Mouse (Mus musculus) neural tube, embryonic 11.5 days (tissue): ENCODE data around the gene Disp1. TPM values are rescaled to one million over a fixed set of nuclear protein-coding genes. Genes with fewer than 3 reads are reported as not detected.

Experiments
- ATAC-seq: fragments of 200-750 bp; cut with Nextera tagmentation; 2 replicates; pipeline ENCODE4 v1.8.0; 2017; ENCODE audit warnings: moderate number of reproducible peaks, mild to moderate bottlenecking, moderate TSS enrichment, moderate library complexity; ENCODE audit not compliant: insufficient read depth, low FRiP score, low TSS enrichment
- DNase-seq: peaks from one replicate; pipeline ENCODE4 v3.0.0-alpha.2; 2015; ENCODE audit warnings: low spot score
- H3K27ac ChIP-seq: fragments of 300-500 bp; sonication (generic); 2 replicates; pipeline ENCODE4 v1.5.1; 2014; ENCODE audit warnings: low read depth, mild to moderate bottlenecking, low read length
- H3K27me3 ChIP-seq: fragments of 300-500 bp; sonication (generic); 2 replicates; pipeline ENCODE4 v1.6.1; 2014; ENCODE audit warnings: mild to moderate bottlenecking, low read length, mixed read lengths; ENCODE audit not compliant: control insufficient read depth, insufficient read depth
- H3K36me3 ChIP-seq: fragments of 300-500 bp; sonication (generic); 2 replicates; pipeline ENCODE4 v1.6.1; 2014; ENCODE audit warnings: mild to moderate bottlenecking, low read length, moderate library complexity, mixed read lengths; ENCODE audit not compliant: control insufficient read depth, insufficient read depth
- H3K4me1 ChIP-seq: fragments of 300-500 bp; sonication (generic); 2 replicates; pipeline ENCODE4 v1.6.1; 2014; ENCODE audit warnings: low read length, mixed read lengths; ENCODE audit not compliant: control insufficient read depth, insufficient read depth
- H3K4me2 ChIP-seq: fragments of 300-500 bp; sonication (generic); 2 replicates; pipeline ENCODE4 v1.6.1; 2014; ENCODE audit warnings: low read depth, mild to moderate bottlenecking, moderate library complexity
- H3K4me3 ChIP-seq: fragments of 300-500 bp; sonication (generic); 2 replicates; pipeline ENCODE4 v1.5.1; 2014; ENCODE audit warnings: low read depth, low read length
- H3K9ac ChIP-seq: fragments of 300-500 bp; sonication (generic); 2 replicates; pipeline ENCODE4 v1.6.1; 2014; ENCODE audit warnings: mild to moderate bottlenecking, low read length
- H3K9me3 ChIP-seq: fragments of 300-500 bp; sonication (generic); 2 replicates; pipeline ENCODE4 v1.6.1; 2016; ENCODE audit warnings: low read length; ENCODE audit not compliant: control insufficient read depth
- whole genome bisulfite sequencing: fragments of 180-500 bp; shearing (Covaris S2); extraction: QIAGEN DNeasy Blood & Tissue Kit; methylation state at CpG from one replicate; pipeline ENCODE4 v1.1.7; 2014; 5-methylcytosine and 5-hydroxymethylcytosine counted together
- polyA plus RNA-seq: library from polyadenylated mRNA; unstranded; fragments of >200 nt; fragmentation: Nextera tagmentation; extraction: Ambion mirVana; gene quantifications from 2 replicates; pipeline ENCODE4 v1.2.1, GENCODE M21; 2014

The Disp1 gene
- polyA plus RNA-seq, 1 experiment from 2014 or later: 11.7 TPM

DNA sequence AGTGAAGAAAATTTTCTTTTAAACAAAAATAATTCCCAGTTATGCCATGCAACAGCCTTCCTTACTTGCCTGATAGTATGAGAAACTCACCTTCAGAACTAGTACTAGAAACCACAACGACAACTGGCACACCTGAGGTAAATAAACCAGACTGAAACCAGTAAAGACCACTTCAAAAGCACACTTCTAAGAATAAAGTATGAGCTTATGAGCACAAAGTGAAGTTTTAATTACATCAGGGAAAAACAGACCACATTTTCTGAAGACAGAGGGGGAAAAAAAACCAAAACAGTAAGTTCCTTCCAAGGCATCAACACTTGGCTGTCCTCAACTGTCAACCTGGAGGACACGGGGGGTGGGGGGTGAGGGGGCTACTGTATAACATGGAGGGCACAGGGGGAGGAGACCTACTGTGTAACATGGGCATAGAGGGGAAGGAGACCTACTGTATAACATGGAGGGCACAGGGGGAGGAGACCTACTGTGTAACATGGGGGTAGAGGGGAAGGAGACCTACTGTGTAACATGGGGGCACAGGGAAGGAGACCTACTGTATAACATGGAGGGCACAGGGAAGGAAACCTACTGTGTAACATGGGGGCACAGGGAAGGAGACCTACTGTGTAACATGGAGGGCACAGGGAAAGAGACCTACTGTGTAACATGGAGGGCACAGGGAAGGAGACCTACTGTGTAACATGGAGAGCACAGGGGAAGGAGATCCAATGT, 40.9 kb downstream of the Disp1 start:
- Histone ChIP-seq H3K9me3 (no peaks in the 10 kb centered on the region), H3K9ac (no peak overlapping the region), H3K4me1 (peaks cover 4% of the 10 kb centered on the region), H3K4me2 (no peak overlapping the region), H3K27ac (no peak overlapping the region), H3K27me3 (no peaks in the 10 kb centered on the region), H3K36me3 (no peaks in the 10 kb centered on the region), H3K4me3 (no peak overlapping the region)
- 88% methylated on average over 2 of the region's 2 CpGs for WGBS
- ATAC-seq (no peak), DNase-seq (no peak)

DNA sequence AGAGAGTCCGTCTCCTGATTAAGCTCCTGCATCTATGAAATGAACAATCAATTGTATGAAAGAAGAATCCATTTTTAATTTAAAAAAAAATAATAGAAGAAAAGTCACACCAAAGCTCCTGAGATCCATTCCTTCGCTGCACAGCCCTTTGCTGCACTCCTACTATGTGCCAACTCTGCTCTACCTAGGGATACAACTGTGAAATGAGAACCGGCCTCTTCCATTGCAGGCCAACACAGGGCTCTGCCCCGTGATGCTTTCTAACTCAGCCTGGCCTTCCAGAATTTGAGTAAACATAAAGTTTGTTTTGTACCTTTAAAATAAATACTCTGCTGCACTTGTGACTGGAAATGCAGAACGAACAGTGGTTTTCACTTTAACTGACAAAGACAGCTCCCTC, 42.0 kb downstream of the Disp1 start:
- DNase-seq (no peak), ATAC-seq (no peak)
- no peak overlapping the region for H3K4me2 ChIP-seq
- peaks cover 4% of the 10 kb centered on the region for H3K4me1 ChIP-seq
- H3K9ac ChIP-seq: no peak overlapping the region
- WGBS: 89% methylated on average over 5 of the region's 5 CpGs
- no peaks in the 10 kb centered on the region for H3K36me3 ChIP-seq
- no peak overlapping the region for H3K27ac ChIP-seq
- no peaks in the 10 kb centered on the region for H3K27me3 ChIP-seq
- H3K9me3 ChIP-seq: no peaks in the 10 kb centered on the region
- no peak overlapping the region for H3K4me3 ChIP-seq

DNA sequence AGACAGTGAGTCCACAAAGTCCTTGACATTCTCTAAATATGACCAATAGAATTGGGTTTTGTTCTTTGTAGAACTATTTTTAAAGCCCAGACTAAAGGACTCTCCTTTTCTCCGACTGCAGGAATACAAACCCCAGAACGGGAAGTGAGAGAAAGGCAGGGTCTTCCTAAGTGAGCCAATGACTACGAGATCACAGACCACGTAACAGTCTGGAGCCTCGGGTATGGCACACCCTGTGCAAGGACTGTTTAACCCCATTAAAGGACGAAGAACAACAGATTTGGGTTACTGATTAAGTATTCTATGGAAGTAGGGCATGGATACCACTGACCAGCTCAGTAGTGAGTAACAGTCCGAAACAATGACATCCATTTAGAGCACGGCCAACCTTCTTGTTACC, 46.1 kb downstream of the Disp1 start:
- DNase-seq (no peak), ATAC-seq (no peak)
- H3K27ac ChIP-seq: no peak overlapping the region
- H3K4me2 ChIP-seq: no peak overlapping the region
- WGBS: 82% methylated on average over 8 of the region's 8 CpGs
- H3K4me3 ChIP-seq: no peak overlapping the region
- no peak overlapping the region for H3K9ac ChIP-seq
- no peaks in the 10 kb centered on the region for H3K9me3 ChIP-seq
- no peaks in the 10 kb centered on the region for H3K36me3 ChIP-seq
- H3K27me3 ChIP-seq: no peaks in the 10 kb centered on the region
- H3K4me1 ChIP-seq: no peaks in the 10 kb centered on the region

DNA sequence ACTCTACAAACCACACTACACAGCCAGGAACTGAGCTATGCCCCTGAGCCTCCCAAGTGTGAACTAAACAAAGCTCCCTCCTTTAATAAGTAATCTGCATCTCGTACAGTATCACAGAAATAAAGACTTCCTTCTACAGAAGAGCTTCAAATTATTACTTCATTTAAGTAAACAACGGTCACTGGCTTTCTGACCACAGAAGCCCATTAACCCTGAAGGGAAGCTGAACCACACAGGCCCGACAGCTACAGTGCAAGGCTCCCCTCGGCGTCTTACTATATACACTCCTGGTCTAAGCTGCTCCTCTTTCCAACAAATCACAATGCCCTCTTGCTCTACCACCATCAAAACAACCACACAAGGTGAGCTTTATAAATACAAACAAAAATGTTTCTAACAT, 50.2 kb downstream of the Disp1 start:
- WGBS: 94% methylated on average over 5 of the region's 5 CpGs

DNA sequence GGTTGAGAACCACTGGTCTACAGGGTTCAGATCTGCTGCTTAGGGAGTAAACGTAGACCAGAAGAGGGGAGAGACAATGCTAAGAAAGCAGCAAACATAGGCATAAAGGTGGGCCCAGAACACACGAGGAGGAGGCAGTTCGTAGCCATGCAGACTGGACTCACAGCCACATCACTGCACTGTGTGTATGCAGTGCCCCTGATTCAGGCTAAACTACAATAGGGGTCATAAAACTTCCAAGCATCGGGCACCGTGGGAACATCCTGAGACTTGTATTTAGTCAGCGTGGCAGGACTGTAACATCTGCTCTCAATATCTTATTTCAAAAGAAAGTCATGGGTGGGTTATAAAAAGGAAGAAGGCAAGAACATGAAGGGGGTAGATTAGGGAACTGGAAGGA, 52.9 kb downstream of the Disp1 start:
- H3K9me3 ChIP-seq: no peaks in the 10 kb centered on the region
- H3K36me3 ChIP-seq: no peaks in the 10 kb centered on the region
- no peaks in the 10 kb centered on the region for H3K27me3 ChIP-seq
- peaks cover 14% of the 10 kb centered on the region for H3K4me1 ChIP-seq
- DNase-seq: no peak
- H3K4me3 ChIP-seq: no peak overlapping the region
- no peak overlapping the region for H3K9ac ChIP-seq
- 19% methylated on average over 6 of the region's 6 CpGs for WGBS
- no peak overlapping the region for H3K4me2 ChIP-seq
- 0 out of 2 replicates have a peak overlapping the region, but pooled peaks have one; percentile 0 for H3K27ac ChIP-seq
- no peak for ATAC-seq

More for the DNA sequence above, 50.2 kb downstream of the Disp1 start:
- no peak overlapping the region for H3K4me2 ChIP-seq
- no peaks in the 10 kb centered on the region for H3K9me3 ChIP-seq
- H3K4me3 ChIP-seq: no peak overlapping the region
- H3K27me3 ChIP-seq: no peaks in the 10 kb centered on the region
- no peak overlapping the region for H3K9ac ChIP-seq
- no peak for DNase-seq
- peaks cover 9% of the 10 kb centered on the region; the same call in 1 of the 2 replicates for H3K4me1 ChIP-seq
- no peak overlapping the region for H3K27ac ChIP-seq
- ATAC-seq: no peak
- H3K36me3 ChIP-seq: no peaks in the 10 kb centered on the region

DNA sequence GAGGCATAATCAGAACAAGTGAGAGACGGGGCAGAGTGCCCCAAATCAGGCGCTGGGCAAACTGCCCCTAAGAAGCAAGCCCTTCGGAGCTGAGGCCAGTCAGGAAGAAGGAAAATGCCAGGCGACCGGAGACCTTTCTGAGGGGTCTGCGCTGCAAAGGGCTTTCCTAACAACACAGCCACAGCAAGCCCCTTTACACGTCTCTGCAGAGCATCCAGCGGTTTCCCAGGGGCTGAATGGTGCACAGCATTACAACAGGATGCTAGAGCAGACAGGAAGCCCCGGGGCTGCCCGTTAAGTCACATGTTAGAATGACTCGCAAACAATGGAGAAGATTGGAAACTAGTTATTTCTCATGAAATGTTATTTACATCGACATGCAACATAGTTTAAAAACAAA, 53.5 kb downstream of the Disp1 start:
- ATAC-seq (no peak), DNase-seq (no peak)
- H3K9me3 ChIP-seq: no peaks in the 10 kb centered on the region
- WGBS: 66% methylated on average over 12 of the region's 12 CpGs
- no peaks in the 10 kb centered on the region for H3K36me3 ChIP-seq
- peaks cover 14% of the 10 kb centered on the region for H3K4me1 ChIP-seq
- no peak overlapping the region for H3K4me3 ChIP-seq
- no peak overlapping the region for H3K4me2 ChIP-seq
- H3K9ac ChIP-seq: no peak overlapping the region
- H3K27ac ChIP-seq: no peak overlapping the region
- no peaks in the 10 kb centered on the region for H3K27me3 ChIP-seq

DNA sequence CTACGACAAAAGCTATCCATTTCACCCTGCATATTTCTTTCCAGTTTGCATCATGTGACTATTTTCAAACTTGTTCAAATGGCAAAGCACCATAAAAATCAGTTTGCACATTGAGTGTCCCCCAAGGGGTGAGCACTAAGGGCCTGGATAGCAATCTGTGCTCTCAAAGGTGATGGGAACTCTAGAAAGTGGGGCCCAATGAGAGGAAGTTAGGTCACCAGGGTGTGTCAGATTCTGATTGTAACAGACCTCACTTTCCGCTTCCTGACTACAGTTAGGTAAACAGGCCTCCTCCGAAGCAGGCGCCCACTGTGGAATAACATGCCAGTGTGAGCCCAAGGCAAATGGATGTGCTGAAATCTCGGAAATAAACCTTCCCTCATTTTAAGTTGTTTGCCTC, 54.6 kb downstream of the Disp1 start:
- Histone ChIP-seq H3K9me3 (no peaks in the 10 kb centered on the region), H3K9ac (no peak overlapping the region), H3K27ac (no peak overlapping the region), H3K27me3 (no peaks in the 10 kb centered on the region), H3K36me3 (no peaks in the 10 kb centered on the region), H3K4me3 (no peak overlapping the region), H3K4me2 (no peak overlapping the region), H3K4me1 (peaks cover 14% of the 10 kb centered on the region)
- ATAC-seq (no peak), DNase-seq (no peak)
- WGBS: 91% methylated on average over 5 of the region's 5 CpGs

DNA sequence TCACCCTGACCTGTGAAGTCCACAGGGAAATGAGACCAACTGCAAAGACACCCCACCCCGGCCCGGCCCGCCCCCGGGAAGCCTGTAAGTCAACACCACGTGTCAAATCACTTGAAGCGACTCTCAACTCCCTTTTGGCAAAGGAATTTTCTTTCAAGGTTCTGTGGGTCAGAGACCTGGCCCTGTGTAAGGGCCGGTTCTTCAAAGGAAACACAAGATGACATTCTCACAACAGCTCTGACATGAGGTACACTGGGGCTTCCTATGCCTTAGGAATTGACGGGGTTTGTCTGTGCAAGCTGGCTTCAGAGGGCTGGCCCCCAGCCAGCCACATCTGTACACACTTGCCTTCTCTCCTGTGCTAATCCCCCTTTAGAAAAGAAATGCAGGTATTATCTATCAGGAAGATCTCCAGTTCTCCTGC, 56.7 kb downstream of the Disp1 start:
- no peak for DNase-seq
- Histone ChIP-seq H3K9ac (no peak overlapping the region), H3K4me1 (peaks cover 14% of the 10 kb centered on the region), H3K4me3 (no peak overlapping the region), H3K36me3 (no peaks in the 10 kb centered on the region), H3K4me2 (no peak overlapping the region), H3K27ac (no peak overlapping the region), H3K27me3 (no peaks in the 10 kb centered on the region), H3K9me3 (no peaks in the 10 kb centered on the region)
- no peak for ATAC-seq
- 44% methylated on average over 8 of the region's 8 CpGs for WGBS

DNA sequence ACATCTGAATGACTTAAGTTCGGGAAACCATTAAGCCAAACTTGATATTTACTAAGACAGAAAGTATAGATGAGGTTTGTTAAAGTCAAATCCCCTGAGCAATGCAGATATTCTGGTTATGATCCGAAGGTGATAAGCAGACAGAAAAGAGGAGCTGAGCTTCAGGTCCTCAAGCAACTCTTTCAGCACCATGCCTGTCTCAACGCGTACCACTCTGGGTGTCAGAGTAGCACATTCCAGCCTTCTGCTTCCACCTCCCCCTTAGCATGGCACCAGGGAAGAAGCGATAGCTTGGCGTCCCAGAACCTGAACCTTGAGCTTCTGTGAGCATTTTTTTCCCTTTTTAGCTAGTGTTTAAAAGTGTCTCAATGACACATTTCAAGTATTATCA, 57.1 kb downstream of the Disp1 start:
- Histone ChIP-seq H3K4me2 (no peak overlapping the region), H3K4me1 (peaks cover 14% of the 10 kb centered on the region), H3K27me3 (no peaks in the 10 kb centered on the region), H3K36me3 (no peaks in the 10 kb centered on the region), H3K9me3 (no peaks in the 10 kb centered on the region), H3K4me3 (no peak overlapping the region), H3K27ac (no peak overlapping the region), H3K9ac (no peak overlapping the region)
- WGBS: 75% methylated on average over 6 of the region's 6 CpGs
- no peak for DNase-seq
- no peak for ATAC-seq
